Mouse (Mus musculus) megakaryocyte, embryonic 14.5 days (primary cell): ENCODE measurements around the gene Hlf. TPM values are rescaled to one million over a fixed set of nuclear protein-coding genes. Genes with fewer than 3 reads are reported as not detected.

Experiments
- H3K27me3 ChIP-seq: replicated peaks from 2 replicates; pipeline ENCODE3; 2012; ENCODE audit warnings: inconsistent platforms
- H3K36me3 ChIP-seq: replicated peaks from 2 replicates; pipeline ENCODE3; 2012; ENCODE audit warnings: low read length, inconsistent platforms, mixed read lengths
- H3K4me1 ChIP-seq: 2 replicates; pipeline ENCODE4 v1.6.1; 2012; ENCODE audit warnings: inconsistent platforms
- H3K4me3 ChIP-seq: replicated peaks from 2 replicates; pipeline ENCODE3; 2012; ENCODE audit warnings: moderate library complexity, mild to moderate bottlenecking, inconsistent platforms
- H3K9me3 ChIP-seq: 2 replicates; pipeline ENCODE4 v1.6.1; 2012; ENCODE audit warnings: inconsistent platforms
- FLI1 ChIP-seq: IDR thresholded peaks from 2 replicates; pipeline ENCODE4 v1.6.1; 2012; ENCODE audit warnings: low read length, inconsistent platforms, mixed read lengths
- GATA1 ChIP-seq: IDR thresholded peaks from 3 replicates; pipeline ENCODE4 v1.6.1; 2012; ENCODE audit warnings: mixed read lengths, low read length, inconsistent platforms, borderline replicate concordance
- polyA plus RNA-seq: library from polyadenylated mRNA; stranded (reverse); fragments of >175 nt; gene quantifications from 2 replicates; pipeline ENCODE4 v1.2.3, GENCODE M21; 2012; ENCODE audit warnings: low replicate concordance; ENCODE audit not compliant: insufficient read depth

Gene Hlf
- polyA plus RNA-seq, 1 experiment: 0.98 TPM

DNA sequence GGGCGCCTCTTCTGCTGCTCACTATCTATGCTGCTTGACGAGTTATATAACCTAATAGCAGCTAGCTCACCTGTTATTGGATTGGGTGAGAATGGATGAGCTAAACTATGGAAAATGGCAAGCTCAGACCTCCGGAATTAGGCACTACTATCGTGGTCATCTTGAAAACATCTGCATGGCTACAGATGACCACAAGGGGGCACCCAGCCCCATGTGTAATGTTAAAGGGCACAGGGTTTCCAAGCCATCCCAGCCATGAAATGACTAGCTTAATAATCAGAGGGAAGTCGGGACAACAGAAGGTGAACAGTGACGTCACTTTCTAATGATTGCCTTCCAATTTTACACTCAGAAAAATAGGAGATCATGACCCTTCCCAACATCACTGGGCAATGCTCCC is 83.7 kb downstream of the Hlf start:
- Histone ChIP-seq H3K36me3 (no peaks in the 10 kb centered on the region), H3K4me1 (no peaks in the 10 kb centered on the region), H3K9me3 (peaks cover 13% of the 10 kb centered on the region; the same call in 1 of the 2 replicates), H3K27me3 (no peaks in the 10 kb centered on the region), H3K4me3 (no peak overlapping the region)
- no peak for TF ChIP-seq FLI1

GRCm38 (mm10) chr11:90306067-90306466 is 84.6 kb downstream of the Hlf start:
- Histone ChIP-seq H3K27me3 (peaks cover 3% of the 10 kb centered on the region), H3K9me3 (peaks cover 13% of the 10 kb centered on the region; the same call in 1 of the 2 replicates), H3K36me3 (no peaks in the 10 kb centered on the region), H3K4me1 (no peaks in the 10 kb centered on the region), H3K4me3 (no peak overlapping the region)
- TF ChIP-seq GATA1: no peak
- TF ChIP-seq FLI1: no peak

DNA sequence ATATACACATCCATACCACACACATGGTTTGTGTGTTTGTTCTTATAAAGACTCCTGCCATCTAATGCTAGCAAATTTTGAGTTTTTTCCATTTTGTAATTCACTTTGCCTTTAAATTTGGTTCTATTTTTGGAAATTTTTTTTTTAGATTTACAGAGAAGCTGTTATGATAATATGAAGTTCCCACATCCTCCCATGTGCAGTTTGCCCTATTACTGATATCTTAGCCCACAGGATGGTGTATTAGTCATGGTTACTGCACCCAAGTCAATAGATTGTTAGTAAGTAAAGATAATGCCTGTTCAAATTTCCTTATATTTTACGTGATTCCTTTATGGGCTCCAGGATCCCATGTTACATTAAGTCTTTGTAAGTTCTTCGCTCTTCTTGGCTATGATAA is 96.1 kb downstream of the Hlf start:
- no peak for TF ChIP-seq GATA1
- no peak for TF ChIP-seq FLI1
- H3K4me1 ChIP-seq: peaks cover 33% of the 10 kb centered on the region

DNA sequence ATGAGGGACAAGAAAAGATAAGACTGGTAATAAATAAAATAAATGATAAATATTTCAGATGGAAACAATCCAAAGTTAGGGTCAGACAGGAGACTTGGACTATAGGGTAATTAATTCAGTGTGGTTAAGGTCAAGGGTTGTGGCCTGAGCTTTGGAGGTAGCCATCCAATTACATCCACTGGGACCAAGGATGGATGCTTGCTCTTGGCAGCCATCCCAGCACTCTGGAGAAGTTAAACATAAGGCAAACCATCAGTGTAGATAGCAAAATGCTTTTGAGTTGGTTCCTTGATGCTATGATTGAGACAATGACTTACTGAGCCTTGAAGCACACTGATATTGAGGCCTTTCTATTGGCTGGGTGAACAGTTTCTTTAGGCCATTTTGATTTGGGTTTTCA is 97.9 kb downstream of the Hlf start:
- peaks cover 40% of the 10 kb centered on the region for H3K4me1 ChIP-seq
- no peak for TF ChIP-seq GATA1
- TF ChIP-seq FLI1: no peak
- H3K27me3 ChIP-seq: peaks cover 2% of the 10 kb centered on the region
- H3K36me3 ChIP-seq: no peaks in the 10 kb centered on the region
- no peaks in the 10 kb centered on the region for H3K9me3 ChIP-seq
- H3K4me3 ChIP-seq: no peak overlapping the region

More for the DNA sequence above, 96.1 kb downstream of the Hlf start:
- Histone ChIP-seq H3K9me3 (no peaks in the 10 kb centered on the region), H3K36me3 (no peaks in the 10 kb centered on the region), H3K27me3 (peaks cover 2% of the 10 kb centered on the region), H3K4me3 (no peak overlapping the region)

- H3K27me3 ChIP-seq: no peaks in the 10 kb centered on the region
- no peak for TF ChIP-seq FLI1
- no peak for TF ChIP-seq GATA1
- H3K4me3 ChIP-seq: no peak overlapping the region
- no peaks in the 10 kb centered on the region for H3K36me3 ChIP-seq
- H3K4me1 ChIP-seq: peaks cover 52% of the 10 kb centered on the region
- H3K9me3 ChIP-seq: no peaks in the 10 kb centered on the region
These were observed 99.5 kb downstream of the Hlf start for GRCm38 (mm10) chr11:90291156-90291555.

DNA sequence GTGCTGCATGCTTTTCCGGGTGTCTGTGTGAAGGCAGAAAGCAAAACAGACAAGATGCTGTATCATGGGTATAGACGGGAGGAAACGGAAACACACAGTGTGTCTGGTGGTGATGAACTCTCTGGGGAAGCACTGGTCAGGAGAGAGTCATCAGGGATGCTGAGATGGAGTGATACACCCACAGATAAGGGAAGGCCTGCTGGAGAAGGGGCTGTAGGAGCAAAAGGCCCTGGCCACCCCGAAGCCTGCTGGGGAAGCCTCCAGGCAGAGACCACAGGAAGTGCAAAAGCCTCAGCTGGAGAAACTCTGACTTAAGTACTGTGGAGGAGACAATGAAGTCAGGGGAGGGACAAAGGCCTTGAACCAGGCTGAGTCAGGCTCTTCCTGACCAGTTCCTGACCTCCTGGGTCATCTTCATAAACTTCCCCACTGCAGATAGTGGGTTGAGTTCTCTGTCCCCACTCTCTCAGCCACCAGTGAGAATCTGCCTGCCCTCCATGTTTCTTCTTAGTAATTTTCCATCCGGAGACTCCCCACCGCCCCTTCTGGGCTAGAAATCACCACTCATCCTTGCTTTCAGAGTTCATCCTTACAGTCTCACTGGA is 104.0 kb downstream of the Hlf start:
- peak overlapping the region; percentile 67 for H3K4me3 ChIP-seq
- H3K9me3 ChIP-seq: no peaks in the 10 kb centered on the region
- TF ChIP-seq FLI1: no peak
- TF ChIP-seq GATA1: no peak
- H3K36me3 ChIP-seq: no peaks in the 10 kb centered on the region
- no peaks in the 10 kb centered on the region for H3K27me3 ChIP-seq
- H3K4me1 ChIP-seq: peaks cover 59% of the 10 kb centered on the region

Other genes with a start within 250 kb of the Hlf start
- 6.5 and 7.6 TPM in 2 replicates for gene Gm45716, start 203.2 kb downstream of the Hlf start, polyA plus RNA-seq
- gene Mmd, start 141.4 kb downstream of the Hlf start, polyA plus RNA-seq: 20.3 and 75.7 TPM in 2 replicates
- gene Stxbp4, start 247.2 kb upstream of the Hlf start, polyA plus RNA-seq: 0.15 TPM in 1 of 2 replicates, not detected in the other
- gene Cox11, start 247.3 kb upstream of the Hlf start, polyA plus RNA-seq: 10.5 and 16.0 TPM in 2 replicates